ENCODE assay signal across 20 mouse cellular contexts in genomic region chr13:56450035-56450434, GRCm38 (mm10). TPM values are rescaled to one million over a fixed set of nuclear protein-coding genes. Genes with fewer than 3 reads are reported as not detected.
DNase-seq lines count a peak whose midpoint lies in the region; ATAC-seq and TF ChIP-seq lines count a peak whose summit lies in the region.
"Had no signal": no experiment of that assay in that cellular context is flagged by ENCODE, and none has a peak within 500 bp of the region (broad histone marks: within the 10 kb centered on the region; RNA-seq: fewer than 3 reads in every experiment).

No protein-coding gene starts in this region.

- no peak overlapping the region for H3K9ac ChIP-seq in forebrain, embryonic 13.5 days
- no peak overlapping the region for H3K9ac ChIP-seq in kidney, embryonic 15.5 days
- no peak overlapping the region for H3K9ac ChIP-seq in midbrain, postnatal 0 days (replicated peaks; ENCODE audit: low read length, poor library complexity, severe bottlenecking)
- no peak overlapping the region for H3K9ac ChIP-seq in midbrain, embryonic 15.5 days
- H3K9ac ChIP-seq in neural tube, embryonic 14.5 days (replicated peaks; ENCODE audit: low read depth, low read length) = no peak overlapping the region
- H3K9ac ChIP-seq: limb, embryonic 13.5 days; neural tube, embryonic 12.5 days had no signal

- H3K4me2 ChIP-seq in forebrain, embryonic 13.5 days = 0 out of 2 replicates have a peak overlapping the region, but pooled peaks have one; percentile 18
- H3K4me2 ChIP-seq in kidney, embryonic 15.5 days = no peak overlapping the region
- no peak overlapping the region for H3K4me2 ChIP-seq in midbrain, postnatal 0 days (ENCODE audit: low read depth, low read length, poor library complexity, severe bottlenecking)
- H3K4me2 ChIP-seq in midbrain, embryonic 15.5 days = no peak overlapping the region
- H3K4me2 ChIP-seq in neural tube, embryonic 14.5 days (ENCODE audit: low read depth, low read length) = no peak overlapping the region
- H3K4me2 ChIP-seq: heart, embryonic 11.5 days; limb, embryonic 13.5 days; neural tube, embryonic 12.5 days had no signal

- no peak overlapping the region for H3K4me3 ChIP-seq in forebrain, embryonic 13.5 days
- H3K4me3 ChIP-seq in forebrain, embryonic 10.5 days = no peak overlapping the region
- H3K4me3 ChIP-seq in kidney, adult 2 months (ENCODE audit: insufficient read depth, low read depth, low read length) = no peak overlapping the region
- no peak overlapping the region for H3K4me3 ChIP-seq in kidney, embryonic 15.5 days (replicated peaks)
- no peak overlapping the region for H3K4me3 ChIP-seq in midbrain, postnatal 0 days (ENCODE audit: low read depth, low read length)
- H3K4me3 ChIP-seq in midbrain, embryonic 15.5 days = no peak overlapping the region
- no peak overlapping the region for H3K4me3 ChIP-seq in neural tube, embryonic 14.5 days (ENCODE audit: low read depth, low read length)
- H3K4me3 ChIP-seq: limb, embryonic 13.5 days; neural tube, embryonic 12.5 days had no signal

- TF ChIP-seq POLR2A in kidney, adult 2 months (IDR thresholded peaks at IDR 0.05; ENCODE audit: low read depth, low read length) = no peak

- 79% methylated on average over 8 of the region's 8 CpGs for WGBS in forebrain, embryonic 13.5 days
- WGBS in forebrain, embryonic 10.5 days = 91% methylated on average over 8 of the region's 8 CpGs
- WGBS in kidney, adult 2 months = 59% methylated on average over 8 of the region's 8 CpGs
- 84% methylated on average over 8 of the region's 8 CpGs for WGBS in kidney, embryonic 15.5 days
- 86% methylated on average over 8 of the region's 8 CpGs for WGBS in midbrain, postnatal 0 days
- 81% methylated on average over 8 of the region's 8 CpGs for WGBS in midbrain, embryonic 15.5 days
- WGBS in neural tube, embryonic 14.5 days = 82% methylated on average over 8 of the region's 8 CpGs

- H3K9me3 ChIP-seq in forebrain, embryonic 13.5 days (replicated peaks) = no peaks in the 10 kb centered on the region
- H3K9me3 ChIP-seq in forebrain, embryonic 10.5 days = no peaks in the 10 kb centered on the region
- H3K9me3 ChIP-seq in kidney, embryonic 15.5 days (replicated peaks) = no peaks in the 10 kb centered on the region
- no peaks in the 10 kb centered on the region for H3K9me3 ChIP-seq in midbrain, postnatal 0 days (ENCODE audit: low read length)
- H3K9me3 ChIP-seq in midbrain, embryonic 15.5 days = no peaks in the 10 kb centered on the region
- H3K9me3 ChIP-seq in neural tube, embryonic 14.5 days (ENCODE audit: control insufficient read depth, low read length) = no peaks in the 10 kb centered on the region
- H3K9me3 ChIP-seq: limb, embryonic 13.5 days; neural tube, embryonic 12.5 days had no signal

- peaks cover 14% of the 10 kb centered on the region; the same call in 1 of the 2 replicates for H3K27me3 ChIP-seq in forebrain, embryonic 13.5 days
- H3K27me3 ChIP-seq in forebrain, embryonic 10.5 days (ENCODE audit: poor library complexity, severe bottlenecking) = peaks cover 10% of the 10 kb centered on the region
- H3K27me3 ChIP-seq in kidney, adult 2 months (replicated peaks; ENCODE audit: control insufficient read depth, insufficient read depth, low read length) = no peaks in the 10 kb centered on the region
- H3K27me3 ChIP-seq in kidney, embryonic 15.5 days = no peaks in the 10 kb centered on the region
- H3K27me3 ChIP-seq in midbrain, postnatal 0 days (ENCODE audit: insufficient read depth, low read length) = no peaks in the 10 kb centered on the region
- H3K27me3 ChIP-seq in midbrain, embryonic 15.5 days (replicated peaks) = no peaks in the 10 kb centered on the region
- H3K27me3 ChIP-seq in neural tube, embryonic 14.5 days (ENCODE audit: control insufficient read depth, insufficient read depth, low read length) = no peaks in the 10 kb centered on the region
- H3K27me3 ChIP-seq: neural tube, embryonic 12.5 days had no signal

- H3K4me1 ChIP-seq in forebrain, embryonic 13.5 days = peaks cover 22% of the 10 kb centered on the region
- no peaks in the 10 kb centered on the region for H3K4me1 ChIP-seq in forebrain, embryonic 10.5 days
- H3K4me1 ChIP-seq in kidney, adult 2 months (ENCODE audit: control insufficient read depth, insufficient read depth, low read length) = peaks cover 6% of the 10 kb centered on the region; the same call in 1 of the 2 replicates
- peaks cover 4% of the 10 kb centered on the region; the same call in 1 of the 2 replicates for H3K4me1 ChIP-seq in kidney, embryonic 15.5 days
- no peaks in the 10 kb centered on the region for H3K4me1 ChIP-seq in midbrain, postnatal 0 days (ENCODE audit: insufficient read depth, low read length)
- H3K4me1 ChIP-seq in midbrain, embryonic 15.5 days = peaks cover 9% of the 10 kb centered on the region
- no peaks in the 10 kb centered on the region for H3K4me1 ChIP-seq in neural tube, embryonic 14.5 days (ENCODE audit: control insufficient read depth, insufficient read depth, low read length)

- no peaks in the 10 kb centered on the region for H3K36me3 ChIP-seq in forebrain, embryonic 13.5 days (ENCODE audit: poor library complexity, severe bottlenecking)
- no peaks in the 10 kb centered on the region for H3K36me3 ChIP-seq in forebrain, embryonic 10.5 days (replicated peaks)
- H3K36me3 ChIP-seq in kidney, adult 2 months (ENCODE audit: control insufficient read depth, insufficient read depth, low read length) = no peaks in the 10 kb centered on the region
- no peaks in the 10 kb centered on the region for H3K36me3 ChIP-seq in kidney, embryonic 15.5 days
- no peaks in the 10 kb centered on the region for H3K36me3 ChIP-seq in midbrain, postnatal 0 days (ENCODE audit: insufficient read depth, low read length)
- H3K36me3 ChIP-seq in midbrain, embryonic 15.5 days (replicated peaks) = no peaks in the 10 kb centered on the region
- no peaks in the 10 kb centered on the region for H3K36me3 ChIP-seq in neural tube, embryonic 14.5 days (ENCODE audit: control insufficient read depth, insufficient read depth, low read length)
- H3K36me3 ChIP-seq: limb, embryonic 13.5 days; neural tube, embryonic 12.5 days had no signal

- peak overlapping the region; percentile 25; the same call in 1 of the 2 replicates for H3K27ac ChIP-seq in forebrain, embryonic 13.5 days
- H3K27ac ChIP-seq in forebrain, embryonic 10.5 days = no peak overlapping the region
- peak overlapping the region; percentile 36; the same call in 1 of the 2 replicates for H3K27ac ChIP-seq in kidney, adult 2 months (ENCODE audit: insufficient read depth, low read depth, low read length)
- H3K27ac ChIP-seq in kidney, embryonic 15.5 days = no peak overlapping the region
- H3K27ac ChIP-seq in midbrain, postnatal 0 days (ENCODE audit: low read depth, low read length) = no peak overlapping the region
- no peak overlapping the region for H3K27ac ChIP-seq in midbrain, embryonic 15.5 days
- peak overlapping the region; percentile 2; the same call in 1 of the 2 replicates for H3K27ac ChIP-seq in neural tube, embryonic 14.5 days (ENCODE audit: low read depth, low read length)
- H3K27ac ChIP-seq: limb, embryonic 13.5 days; neural tube, embryonic 12.5 days had no signal

- ATAC-seq in forebrain, embryonic 13.5 days = 0 out of 2 replicates have a peak, but pooled peaks have one; percentile 19
- no peak for ATAC-seq in kidney, embryonic 15.5 days (replicated peaks; ENCODE audit: low FRiP score)
- no peak for ATAC-seq in midbrain, postnatal 0 days (ENCODE audit: low FRiP score)
- no peak for ATAC-seq in midbrain, embryonic 15.5 days (replicated peaks)
- ATAC-seq in neural tube, embryonic 14.5 days (ENCODE audit: low read depth) = peak; percentile 36; the same call in 1 of the 2 replicates

- TF ChIP-seq CTCF in kidney, adult 2 months (conservative IDR thresholded peaks at IDR 0.05; ENCODE audit: insufficient read depth, insufficient read length, low read depth, low read length) = peak; percentile 46
- TF ChIP-seq CTCF in midbrain, postnatal 0 days (IDR thresholded peaks at IDR 0.05) = peak; percentile 47

- no peak for DNase-seq in forebrain, embryonic 10.5 days (ENCODE audit: extremely low spot score, low spot score)
- peak; percentile 61 for DNase-seq in kidney, adult 2 months
- peak; percentile 37 for DNase-seq in midbrain, postnatal 0 days (ENCODE audit: low spot score)
- DNase-seq in left cerebral cortex, adult 8-10 months (ENCODE audit: low spot score in 2 of 2) = no peak
- DNase-seq: cerebellum, adult 11-12 months; heart, postnatal 36 days; thymus, adult 18-20 months had no signal

RNA-seq across cellular contexts. Expression of gene Slc25a48, which starts 11.9 kb away (rescaled TPM):
- polyA plus RNA-seq in forebrain, embryonic 13.5 days (2015; fragmentation: Nextera tagmentation; extraction: Ambion mirVana) = not detected in 2 replicates
- polyA plus RNA-seq in forebrain, embryonic 10.5 days (2016; fragmentation: Nextera tagmentation; extraction: Ambion mirVana) = not detected in 2 replicates
- 16.4 and 17.6 TPM in 2 replicates for polyA plus RNA-seq in kidney, adult 2 months (2012; rRNA removed)
- 0.45 and 0.59 TPM in 2 replicates for polyA plus RNA-seq in kidney, embryonic 15.5 days (2015; fragmentation: Nextera tagmentation; extraction: Ambion mirVana)
- total RNA-seq in midbrain, postnatal 0 days (2014; rRNA removed) = 0.05 and 0.28 TPM in 2 replicates
- 0.04 TPM in 1 of 2 replicates, not detected in the other for polyA plus RNA-seq in midbrain, postnatal 0 days (2015; fragmentation: Nextera tagmentation; extraction: Ambion mirVana)
- polyA plus RNA-seq in midbrain, embryonic 15.5 days (2015; fragmentation: Nextera tagmentation; extraction: Ambion mirVana) = 0.05 TPM in 1 of 2 replicates, not detected in the other
- polyA plus RNA-seq in neural tube, embryonic 14.5 days (2014; fragmentation: Nextera tagmentation; extraction: Ambion mirVana) = not detected in 2 replicates
- total RNA-seq in left cerebral cortex, adult 8-10 months (2022) = under 1 TPM in 2 of 4 experiments, not detected in 2; 0.09 to 0.11 TPM
- total RNA-seq: megakaryocyte-erythroid progenitor cell, adult 5-6 weeks had no signal
- polyA plus RNA-seq: neural tube, embryonic 12.5 days had no signal

RNA-seq across cellular contexts. Expression of gene Gm3045, which starts 23.6 kb away (rescaled TPM):
- not detected in 2 replicates for polyA plus RNA-seq in forebrain, embryonic 13.5 days (2015; fragmentation: Nextera tagmentation; extraction: Ambion mirVana)
- not detected in 2 replicates for polyA plus RNA-seq in forebrain, embryonic 10.5 days (2016; fragmentation: Nextera tagmentation; extraction: Ambion mirVana)
- polyA plus RNA-seq in kidney, adult 2 months (2012; rRNA removed) = not detected in 2 replicates
- polyA plus RNA-seq in kidney, embryonic 15.5 days (2015; fragmentation: Nextera tagmentation; extraction: Ambion mirVana) = not detected in 2 replicates
- total RNA-seq in midbrain, postnatal 0 days (2014; rRNA removed) = not detected in 2 replicates
- not detected in 2 replicates for polyA plus RNA-seq in midbrain, postnatal 0 days (2015; fragmentation: Nextera tagmentation; extraction: Ambion mirVana)
- not detected in 2 replicates for polyA plus RNA-seq in midbrain, embryonic 15.5 days (2015; fragmentation: Nextera tagmentation; extraction: Ambion mirVana)
- polyA plus RNA-seq in neural tube, embryonic 14.5 days (2014; fragmentation: Nextera tagmentation; extraction: Ambion mirVana) = not detected in 2 replicates
- total RNA-seq in left cerebral cortex, adult 8-10 months (2022) = not detected
- total RNA-seq: adrenal gland, postnatal 10 days; heart, postnatal 36 days; megakaryocyte-erythroid progenitor cell, adult 5-6 weeks had no signal
- polyA plus RNA-seq: embryonic facial prominence, embryonic 11.5 days; gonadal fat pad, adult 2 months; heart, embryonic 11.5 days; intestine, embryonic 14.5 days; liver, embryonic 16.5 days; neural tube, embryonic 12.5 days had no signal

RNA-seq across cellular contexts. Expression of gene Il9, which starts 32.0 kb away (rescaled TPM):
- not detected in 2 replicates for polyA plus RNA-seq in forebrain, embryonic 13.5 days (2015; fragmentation: Nextera tagmentation; extraction: Ambion mirVana)
- polyA plus RNA-seq in forebrain, embryonic 10.5 days (2016; fragmentation: Nextera tagmentation; extraction: Ambion mirVana) = not detected in 2 replicates
- not detected in 2 replicates for polyA plus RNA-seq in kidney, adult 2 months (2012; rRNA removed)
- not detected in 2 replicates for polyA plus RNA-seq in kidney, embryonic 15.5 days (2015; fragmentation: Nextera tagmentation; extraction: Ambion mirVana)
- total RNA-seq in midbrain, postnatal 0 days (2014; rRNA removed) = not detected in 2 replicates
- not detected in 2 replicates for polyA plus RNA-seq in midbrain, postnatal 0 days (2015; fragmentation: Nextera tagmentation; extraction: Ambion mirVana)
- polyA plus RNA-seq in midbrain, embryonic 15.5 days (2015; fragmentation: Nextera tagmentation; extraction: Ambion mirVana) = not detected in 2 replicates
- polyA plus RNA-seq in neural tube, embryonic 14.5 days (2014; fragmentation: Nextera tagmentation; extraction: Ambion mirVana) = not detected in 2 replicates
- total RNA-seq in left cerebral cortex, adult 8-10 months (2022) = not detected
- total RNA-seq: adrenal gland, postnatal 10 days; heart, postnatal 36 days; megakaryocyte-erythroid progenitor cell, adult 5-6 weeks had no signal
- polyA plus RNA-seq: embryonic facial prominence, embryonic 11.5 days; gonadal fat pad, adult 2 months; heart, embryonic 11.5 days; intestine, embryonic 14.5 days; limb, embryonic 13.5 days; liver, embryonic 16.5 days; neural tube, embryonic 12.5 days had no signal

Comparison
In these comparisons a context has a peak if more than half of its experiments do, and no peak if none do; other contexts are left out.
1. H3K27ac ChIP-seq: peak in forebrain, embryonic 13.5 days (single experiment), kidney, adult 2 months (single experiment) and neural tube, embryonic 14.5 days (single experiment); none in forebrain, embryonic 10.5 days (single experiment), kidney, embryonic 15.5 days (single experiment), midbrain, postnatal 0 days (single experiment) and midbrain, embryonic 15.5 days (single experiment).
2. RNA of gene Slc25a48, which starts 11.9 kb away (polyA plus RNA-seq): 16.4 to 17.6 TPM in kidney, adult 2 months; 0.45 to 0.59 TPM in kidney, embryonic 15.5 days, 0.04 TPM in midbrain, postnatal 0 days, not detected in forebrain, embryonic 13.5 days, not detected in forebrain, embryonic 10.5 days, 0.05 TPM in midbrain, embryonic 15.5 days and not detected in neural tube, embryonic 14.5 days; every median in the first group is over 10 times any median in the second.
3. ATAC-seq: peak in forebrain, embryonic 13.5 days (single experiment) and neural tube, embryonic 14.5 days (single experiment); none in kidney, embryonic 15.5 days (single experiment), midbrain, postnatal 0 days (single experiment) and midbrain, embryonic 15.5 days (single experiment).
4. DNase-seq: peak in kidney, adult 2 months (single experiment) and midbrain, postnatal 0 days (single experiment); none in forebrain, embryonic 10.5 days (single experiment) and left cerebral cortex, adult 8-10 months (0 of 2).